Mouse (Mus musculus) limb, embryonic 12.5 days (tissue): ENCODE results near the gene Rln3. TPM values are rescaled to one million over a fixed set of nuclear protein-coding genes. Genes with fewer than 3 reads are reported as not detected.

Experiments
- ATAC-seq: fragments of 200-750 bp; cut with Nextera tagmentation; 2 replicates; pipeline ENCODE4 v1.8.0; 2017; ENCODE audit warnings: low read depth, moderate TSS enrichment; ENCODE audit not compliant: insufficient number of reproducible peaks, insufficient read depth, low FRiP score, low TSS enrichment
- H3K27ac ChIP-seq: fragments of 300-500 bp; sonication (generic); 2 replicates; pipeline ENCODE4 v1.5.1; 2016; ENCODE audit warnings: mild to moderate bottlenecking, moderate library complexity
- H3K27me3 ChIP-seq: fragments of 300-500 bp; sonication (generic); 2 replicates; pipeline ENCODE4 v1.6.1; 2016; ENCODE audit warnings: mild to moderate bottlenecking, moderate library complexity
- H3K36me3 ChIP-seq: fragments of 300-500 bp; sonication (generic); 2 replicates; pipeline ENCODE4 v1.6.1; 2016; ENCODE audit warnings: mild to moderate bottlenecking, moderate library complexity
- H3K4me1 ChIP-seq: fragments of 300-500 bp; sonication (generic); replicated peaks from 2 replicates; pipeline ENCODE4 v1.6.1; 2016
- H3K4me2 ChIP-seq: fragments of 300-500 bp; sonication (generic); 2 replicates; pipeline ENCODE4 v1.6.1; 2016; ENCODE audit warnings: mild to moderate bottlenecking, moderate library complexity
- H3K4me3 ChIP-seq: fragments of 300-500 bp; sonication (generic); replicated peaks from 2 replicates; pipeline ENCODE4 v1.5.1; 2016; ENCODE audit warnings: mild to moderate bottlenecking
- H3K9ac ChIP-seq: fragments of 300-500 bp; sonication (generic); replicated peaks from 2 replicates; pipeline ENCODE4 v1.6.1; 2016; ENCODE audit warnings: mild to moderate bottlenecking, moderate library complexity
- H3K9me3 ChIP-seq: fragments of 300-500 bp; sonication (generic); 2 replicates; pipeline ENCODE4 v1.6.1; 2016; ENCODE audit warnings: mild to moderate bottlenecking, moderate library complexity
- WGBS: fragments of 180-500 bp; shearing (Covaris S2); methylation state at CpG from one replicate; pipeline ENCODE4 v1.1.7; 2016; 5-methylcytosine and 5-hydroxymethylcytosine counted together
- polyA plus RNA-seq: library from polyadenylated mRNA; unstranded; fragments of >200 nt; fragmentation: Nextera tagmentation; extraction: Ambion mirVana; gene quantifications from 2 replicates; pipeline ENCODE4 v1.2.1, GENCODE M21; 2016

The Rln3 gene
- polyA plus RNA-seq, result not detected in 2 replicates

DNA sequence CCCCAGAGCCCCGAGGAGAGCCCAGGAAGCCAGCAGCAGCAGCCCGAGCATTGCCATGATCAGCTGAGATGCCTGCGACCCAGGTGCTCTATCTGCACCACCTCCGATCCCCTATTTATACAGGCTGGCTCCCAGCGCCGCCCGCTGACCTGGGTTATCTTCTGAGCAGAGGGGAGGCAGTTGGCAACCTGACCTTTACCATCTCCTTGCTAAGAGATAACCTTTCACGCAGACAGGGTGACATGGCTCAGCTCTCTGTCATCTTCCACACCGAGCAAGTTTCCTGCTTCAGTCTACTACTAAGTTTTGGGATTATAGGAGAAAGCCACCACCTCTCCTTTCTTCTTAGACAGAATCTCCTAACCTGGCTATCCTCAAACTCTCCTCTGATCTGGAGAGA lies at the start of gene Rln3:
Gene Rln3 (minus strand): TSS at position 101 of the 400 bp plus-strand sequence.
- Histone ChIP-seq H3K36me3 (no peaks in the 10 kb centered on the region), H3K27me3 (peaks cover 74% of the 10 kb centered on the region), H3K27ac (no peak within 1 kb of the TSS), H3K9me3 (no peaks in the 10 kb centered on the region), H3K4me2 (no peak within 1 kb of the TSS), H3K9ac (no peak within 1 kb of the TSS), H3K4me1 (peaks cover 22% of the 10 kb centered on the region), H3K4me3 (peak within 1 kb of the TSS; percentile 12; the same call in 1 of the 2 replicates)
- whole genome bisulfite sequencing, result 2% methylated on average over 9 of the region's 9 CpGs
- no peak for ATAC-seq

DNA sequence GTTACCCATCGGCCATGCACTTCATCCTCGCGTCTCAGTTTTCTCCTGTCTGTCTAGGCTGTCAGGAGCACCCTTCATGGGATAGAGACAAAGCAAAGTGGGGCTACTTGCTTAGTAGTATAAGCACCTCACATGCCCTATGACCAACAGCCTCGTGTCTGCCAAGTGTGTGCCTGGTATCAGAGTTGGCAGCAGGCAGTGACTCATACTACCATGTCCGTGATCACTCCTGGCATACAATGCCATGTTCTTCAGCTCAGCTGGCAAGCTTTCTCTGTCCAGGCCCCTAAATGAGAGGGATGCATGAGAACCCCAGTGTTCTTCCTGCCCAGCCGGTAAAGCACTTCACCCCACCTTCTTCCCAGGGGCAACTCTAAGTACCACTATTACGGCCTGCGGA lies 45.8 kb upstream of the Rln3 start:
- 89% methylated on average over 8 of the region's 8 CpGs for WGBS

DNA sequence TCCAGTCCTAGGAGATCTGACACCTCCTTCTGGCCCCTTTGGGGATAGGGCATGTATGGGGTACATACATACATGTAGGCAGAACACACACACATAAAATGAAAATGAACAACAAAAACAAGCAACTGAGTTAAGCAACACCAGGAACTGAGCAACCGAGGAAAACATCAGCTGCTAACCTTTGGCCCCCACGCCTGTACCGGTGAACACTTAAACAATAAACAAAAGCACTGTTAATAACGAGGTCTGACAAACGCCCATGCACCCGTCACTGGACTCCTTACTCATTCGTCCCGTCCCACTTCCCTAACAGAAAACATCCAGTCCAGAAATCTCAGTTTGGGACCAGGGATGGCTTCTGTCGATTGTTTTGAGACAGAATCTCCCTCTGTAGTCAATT lies 44.5 kb upstream of the Rln3 start:
- H3K27ac ChIP-seq, result no peak overlapping the region
- H3K36me3 ChIP-seq, result peaks cover 97% of the 10 kb centered on the region
- no peaks in the 10 kb centered on the region for H3K9me3 ChIP-seq
- H3K4me3 ChIP-seq, result no peak overlapping the region
- no peak for ATAC-seq
- no peak overlapping the region for H3K9ac ChIP-seq
- no peak overlapping the region for H3K4me2 ChIP-seq
- peaks cover 6% of the 10 kb centered on the region for H3K4me1 ChIP-seq
- 71% methylated on average over 9 of the region's 9 CpGs for WGBS
- H3K27me3 ChIP-seq, result no peaks in the 10 kb centered on the region

More for the DNA sequence above, 45.8 kb upstream of the Rln3 start:
- Histone ChIP-seq H3K9ac (no peak overlapping the region), H3K4me2 (no peak overlapping the region), H3K9me3 (no peaks in the 10 kb centered on the region), H3K27ac (no peak overlapping the region), H3K27me3 (no peaks in the 10 kb centered on the region), H3K4me3 (no peak overlapping the region), H3K4me1 (no peaks in the 10 kb centered on the region), H3K36me3 (peaks cover 99% of the 10 kb centered on the region)
- ATAC-seq, result no peak

DNA sequence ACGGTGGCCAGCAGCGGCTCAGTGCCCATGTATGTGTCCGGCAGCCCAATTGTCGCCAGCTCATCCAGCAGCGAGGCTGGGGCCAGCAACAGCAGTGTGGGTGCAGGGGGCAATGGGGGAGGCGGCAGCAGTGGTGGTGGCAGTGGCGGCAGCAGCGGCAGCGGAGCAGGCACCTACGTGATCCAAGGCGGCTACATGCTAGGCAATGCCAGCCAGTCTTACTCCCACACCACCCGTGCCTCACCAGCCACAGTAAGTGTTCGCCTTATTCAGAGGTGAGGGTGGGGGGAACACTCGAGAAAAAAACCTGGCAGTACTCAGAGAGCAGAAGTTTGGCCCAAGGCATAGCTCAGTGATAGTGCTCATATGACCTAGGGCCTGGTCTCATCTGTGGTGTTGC lies 43.0 kb upstream of the Rln3 start:
- 92% methylated on average over 14 of the region's 14 CpGs for WGBS
- no peak overlapping the region for H3K27ac ChIP-seq

DNA sequence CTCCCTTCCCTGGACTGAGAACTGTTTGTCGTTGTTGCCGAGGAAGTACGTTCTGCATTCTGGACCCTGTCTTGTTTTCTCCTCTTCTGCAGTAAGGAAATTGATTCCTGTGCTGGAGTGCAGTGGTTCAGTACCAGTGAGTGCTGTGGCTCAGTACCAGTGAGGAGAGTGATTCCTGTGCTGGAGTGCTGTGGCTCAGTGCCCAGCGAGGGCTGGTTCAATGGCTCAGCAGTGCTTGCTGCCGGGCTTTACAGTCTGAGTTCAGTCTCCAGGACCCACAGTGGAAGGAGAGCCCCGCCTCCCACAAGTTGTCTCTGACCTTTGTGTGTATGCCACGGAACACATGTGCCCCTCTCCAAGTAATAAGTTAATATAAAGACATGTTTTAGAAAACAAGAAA lies 42.4 kb upstream of the Rln3 start:
- H3K9ac ChIP-seq, result no peak overlapping the region
- H3K36me3 ChIP-seq, result peaks cover 97% of the 10 kb centered on the region
- no peak for ATAC-seq
- 90% methylated on average over 7 of the region's 7 CpGs for WGBS
- peaks cover 11% of the 10 kb centered on the region for H3K4me1 ChIP-seq
- H3K9me3 ChIP-seq, result no peaks in the 10 kb centered on the region
- H3K4me2 ChIP-seq, result no peak overlapping the region
- H3K4me3 ChIP-seq, result no peak overlapping the region
- H3K27me3 ChIP-seq, result peaks cover 3% of the 10 kb centered on the region; the same call in 1 of the 2 replicates
- H3K27ac ChIP-seq, result no peak overlapping the region

More for the DNA sequence above, 43.0 kb upstream of the Rln3 start:
- H3K9me3 ChIP-seq, result no peaks in the 10 kb centered on the region
- H3K4me1 ChIP-seq, result peaks cover 11% of the 10 kb centered on the region
- H3K27me3 ChIP-seq, result peaks cover 3% of the 10 kb centered on the region; the same call in 1 of the 2 replicates
- H3K4me2 ChIP-seq, result no peak overlapping the region
- ATAC-seq, result no peak
- H3K4me3 ChIP-seq, result no peak overlapping the region
- no peak overlapping the region for H3K9ac ChIP-seq
- H3K36me3 ChIP-seq, result peaks cover 97% of the 10 kb centered on the region

DNA sequence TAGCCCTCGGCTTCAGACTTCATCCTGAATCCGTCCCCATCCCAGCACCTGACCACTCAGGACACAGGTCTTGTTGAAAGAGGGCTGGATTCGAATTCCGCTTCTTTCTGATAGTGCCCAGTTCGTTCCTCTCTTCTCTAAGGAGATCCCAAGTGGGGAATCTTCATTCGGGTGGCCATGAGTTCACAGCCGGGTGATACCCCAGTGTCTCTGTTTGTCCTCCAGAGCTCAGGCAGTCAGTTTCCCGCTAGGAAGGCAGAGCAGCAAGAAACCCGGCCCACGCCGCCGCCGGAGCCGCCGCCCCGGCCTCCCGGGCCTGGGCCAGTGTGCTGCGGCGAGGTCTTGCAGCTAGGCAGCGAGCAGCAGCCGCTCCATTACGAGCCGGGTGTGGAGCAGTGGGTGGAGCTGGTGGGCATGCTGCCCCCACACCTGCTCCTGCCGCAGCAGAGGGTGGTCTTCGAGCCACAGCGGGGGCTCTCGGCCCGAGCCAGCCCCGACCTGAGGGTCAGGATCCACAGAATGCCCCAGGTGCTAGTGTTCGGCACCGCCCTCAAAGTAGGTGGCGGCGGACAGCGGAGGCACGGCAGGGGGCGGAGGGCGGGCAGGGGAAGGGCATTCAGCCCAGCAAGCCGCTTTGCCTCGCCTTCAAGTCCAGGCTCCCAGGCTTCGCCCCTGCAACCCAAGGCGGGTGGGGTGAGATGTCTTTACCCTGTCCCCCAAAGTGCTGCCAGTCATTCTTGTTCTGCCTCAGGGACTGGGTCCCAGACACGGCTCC lies 39.7 kb upstream of the Rln3 start:
- Histone ChIP-seq H3K4me2 (peak overlapping the region; percentile 26; the same call in 1 of the 2 replicates), H3K4me3 (no peak overlapping the region)

DNA sequence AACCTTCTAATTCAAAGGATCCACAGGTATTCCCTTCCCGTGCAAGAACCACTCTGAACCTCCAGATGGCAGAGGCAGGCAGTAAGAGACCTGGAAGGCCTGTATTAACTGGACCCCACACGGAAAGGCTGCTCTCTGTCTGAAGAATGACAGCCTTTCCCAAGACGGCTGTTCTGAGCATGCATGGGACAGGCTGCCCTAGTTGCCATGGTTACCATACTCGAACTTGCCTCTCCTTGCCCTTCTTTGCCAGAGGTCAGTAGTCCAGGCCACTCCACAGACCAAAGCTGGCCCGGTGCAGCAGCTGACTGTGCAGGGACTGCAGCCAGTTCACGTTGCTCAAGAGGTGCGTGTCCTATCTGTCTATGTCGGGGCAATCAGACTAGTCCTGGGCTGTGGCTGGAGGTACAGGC lies 39.0 kb upstream of the Rln3 start:
- Histone ChIP-seq H3K9ac (no peak overlapping the region), H3K9me3 (no peaks in the 10 kb centered on the region), H3K4me1 (peaks cover 11% of the 10 kb centered on the region), H3K36me3 (peaks cover 95% of the 10 kb centered on the region), H3K4me3 (no peak overlapping the region), H3K4me2 (no peak overlapping the region), H3K27me3 (peaks cover 3% of the 10 kb centered on the region; the same call in 1 of the 2 replicates), H3K27ac (no peak overlapping the region)
- WGBS, result 27% methylated on average over 8 of the region's 8 CpGs
- no peak for ATAC-seq

More for the DNA sequence above, 39.7 kb upstream of the Rln3 start:
- Histone ChIP-seq H3K4me1 (peaks cover 11% of the 10 kb centered on the region), H3K9me3 (no peaks in the 10 kb centered on the region), H3K27ac (no peak overlapping the region), H3K27me3 (peaks cover 3% of the 10 kb centered on the region; the same call in 1 of the 2 replicates), H3K9ac (0 out of 2 replicates have a peak overlapping the region, but pooled peaks have one; percentile 44), H3K36me3 (peaks cover 98% of the 10 kb centered on the region)
- 40% methylated on average over 42 of the region's 42 CpGs for WGBS
- no peak for ATAC-seq

DNA sequence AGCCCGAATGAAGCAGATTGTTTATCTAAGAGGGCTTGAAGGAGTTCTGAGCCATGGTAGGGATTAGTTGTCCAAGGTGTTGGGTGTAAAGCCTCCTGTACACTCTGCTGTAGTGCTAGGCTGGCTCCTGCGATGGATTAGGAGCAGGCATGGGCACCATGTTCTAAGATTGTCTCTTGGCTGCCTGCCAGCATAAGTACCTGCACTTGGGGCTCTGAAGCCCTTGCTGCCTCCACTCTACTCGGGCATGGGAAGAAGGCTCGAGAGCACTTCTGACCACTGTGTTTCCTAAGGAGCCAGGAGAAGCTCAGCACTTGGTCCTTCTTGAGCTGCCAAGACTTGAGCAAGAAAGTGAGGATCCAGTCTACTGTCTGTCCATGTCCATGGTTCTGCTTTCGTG lies 34.4 kb upstream of the Rln3 start:
- Histone ChIP-seq H3K4me2 (no peak overlapping the region), H3K27ac (no peak overlapping the region), H3K36me3 (peaks cover 81% of the 10 kb centered on the region), H3K27me3 (peaks cover 3% of the 10 kb centered on the region; the same call in 1 of the 2 replicates), H3K4me1 (peaks cover 4% of the 10 kb centered on the region), H3K9me3 (no peaks in the 10 kb centered on the region), H3K9ac (no peak overlapping the region), H3K4me3 (no peak overlapping the region)
- 88% methylated on average over 5 of the region's 5 CpGs for WGBS
- no peak for ATAC-seq

DNA sequence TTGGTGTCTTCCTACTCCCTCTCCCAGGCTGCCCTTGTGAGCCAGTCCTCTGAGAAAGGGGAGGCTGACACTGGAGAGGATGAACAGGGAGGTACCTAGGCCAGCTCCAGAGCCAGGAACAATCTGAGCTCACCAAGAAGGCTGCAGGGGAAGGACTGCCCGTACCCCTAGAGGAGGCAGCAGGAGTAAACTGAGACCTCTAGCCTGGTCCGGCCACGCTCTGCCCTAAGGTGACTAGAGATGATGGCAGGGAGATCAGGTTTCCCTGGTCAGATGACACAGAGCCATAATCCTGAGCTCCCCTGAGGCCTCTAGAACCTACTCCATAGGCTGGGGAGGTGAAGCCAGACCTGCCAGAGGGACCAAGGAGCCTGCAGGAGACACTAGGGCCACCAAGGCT lies 32.0 kb upstream of the Rln3 start:
- peaks cover 7% of the 10 kb centered on the region for H3K4me1 ChIP-seq
- H3K4me3 ChIP-seq, result no peak overlapping the region
- H3K4me2 ChIP-seq, result no peak overlapping the region
- no peak for ATAC-seq
- H3K36me3 ChIP-seq, result peaks cover 60% of the 10 kb centered on the region
- 39% methylated on average over 3 of the region's 3 CpGs for WGBS
- H3K27ac ChIP-seq, result no peak overlapping the region
- peak overlapping the region; percentile 19; the same call in 1 of the 2 replicates for H3K9ac ChIP-seq
- no peaks in the 10 kb centered on the region for H3K9me3 ChIP-seq
- no peaks in the 10 kb centered on the region for H3K27me3 ChIP-seq

DNA sequence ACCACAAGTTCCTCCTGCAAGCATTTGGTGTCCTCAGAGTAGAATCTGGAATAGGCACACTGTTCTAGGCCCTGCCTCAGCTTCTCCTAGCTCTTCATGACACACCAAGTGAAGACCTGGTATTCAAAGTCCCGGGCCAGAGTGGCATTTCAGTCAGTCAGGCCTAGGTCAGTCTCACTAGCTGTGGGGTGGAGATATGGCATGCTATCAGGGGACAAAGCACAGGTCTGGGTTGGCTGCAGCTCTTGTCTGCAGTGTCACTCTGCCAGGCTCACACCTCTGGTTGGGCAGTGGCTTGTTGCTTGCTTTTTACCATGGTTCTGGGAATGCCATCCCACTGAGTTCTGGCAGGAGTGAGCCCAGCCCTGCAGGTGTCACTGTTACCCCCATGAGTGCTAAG lies 31.6 kb upstream of the Rln3 start:
- Histone ChIP-seq H3K4me1 (peaks cover 12% of the 10 kb centered on the region), H3K36me3 (peaks cover 57% of the 10 kb centered on the region), H3K9me3 (no peaks in the 10 kb centered on the region), H3K4me3 (no peak overlapping the region), H3K27me3 (no peaks in the 10 kb centered on the region), H3K27ac (no peak overlapping the region), H3K9ac (peak overlapping the region; percentile 19; the same call in 1 of the 2 replicates), H3K4me2 (no peak overlapping the region; the same call in 1 of the 2 replicates)
- no peak for ATAC-seq
- WGBS, result 95% methylated on average over 1 of the region's 1 CpGs

DNA sequence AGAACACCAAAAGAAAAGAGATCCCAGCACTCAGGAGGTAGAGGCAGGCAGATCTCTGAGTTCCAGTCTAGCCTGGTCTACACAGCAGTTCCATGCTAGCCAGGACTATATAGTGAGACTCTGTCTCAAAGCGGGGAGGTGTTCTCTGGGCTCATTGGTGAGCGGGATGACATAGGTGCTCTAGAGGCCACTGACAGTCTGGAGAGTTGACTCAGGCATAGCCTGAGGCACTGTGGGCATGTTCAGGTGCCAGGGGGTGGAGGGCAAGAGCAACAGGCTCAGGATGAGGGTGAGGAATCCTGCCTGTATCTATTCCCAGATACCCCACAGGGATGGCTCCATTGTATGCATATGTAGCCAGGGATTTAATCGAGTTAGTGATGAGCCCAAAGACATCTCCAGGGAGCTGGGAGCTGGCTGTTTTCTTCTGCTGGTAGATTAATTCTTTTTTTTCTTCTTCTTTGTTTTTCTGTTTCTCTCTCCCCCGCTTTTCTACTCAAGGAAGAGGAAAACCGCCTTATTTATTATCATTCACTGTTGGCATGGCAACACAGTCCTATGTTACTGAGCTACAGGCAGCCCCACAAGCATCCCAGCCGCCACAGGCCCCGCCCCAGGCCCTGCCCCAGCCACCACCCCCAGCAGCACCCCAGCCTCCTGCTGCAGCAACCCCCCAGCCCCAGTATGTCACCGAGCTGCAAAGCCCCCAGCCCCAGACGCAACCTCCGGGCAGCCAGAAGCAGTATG lies 28.6 kb upstream of the Rln3 start:
- Histone ChIP-seq H3K4me1 (peaks cover 25% of the 10 kb centered on the region), H3K9ac (no peak overlapping the region), H3K4me3 (no peak overlapping the region), H3K4me2 (no peak overlapping the region), H3K27ac (no peak overlapping the region), H3K36me3 (peaks cover 33% of the 10 kb centered on the region), H3K9me3 (no peaks in the 10 kb centered on the region), H3K27me3 (no peaks in the 10 kb centered on the region)
- WGBS, result 73% methylated on average over 10 of the region's 10 CpGs
- ATAC-seq, result no peak
